Mouse (Mus musculus): ENCODE measurements around the gene Draxin. TPM values are rescaled to one million over a fixed set of nuclear protein-coding genes. Genes with fewer than 3 reads are reported as not detected.
A peak's percentile ranks its signal among the peaks of the same experiment; 100 is the strongest.
"Not testable (repeated sequence)": the region's sequence is repeated elsewhere in the genome, so short reads cannot be mapped to it uniquely, and the experiment has no call there.

Gene Draxin
- total RNA-seq, 2 experiments from 2014 or later, result 0.09 TPM; not detected in 1

DNA sequence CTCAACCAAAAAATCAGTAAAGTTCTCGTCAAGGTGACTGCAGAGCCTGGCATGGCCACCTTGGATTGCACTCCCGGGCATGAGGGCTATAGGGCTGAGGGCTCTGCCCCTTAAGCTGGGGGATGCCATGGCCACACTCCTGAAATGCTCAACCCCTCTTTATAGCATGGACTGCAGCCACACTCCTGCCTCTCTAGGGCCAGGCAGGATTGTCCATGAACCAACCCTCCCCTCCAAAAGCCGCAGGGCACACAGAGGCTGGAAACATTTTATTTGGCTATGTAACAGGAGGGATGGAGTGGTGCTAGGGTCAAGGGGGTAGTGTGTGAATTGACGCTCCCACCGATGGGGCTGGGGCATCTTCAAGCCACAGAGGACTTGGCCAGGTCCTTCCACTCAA lies 22.0 kb upstream of the Draxin start:
- no peak for DNase-seq (ENCODE audit: low spot score)

DNA sequence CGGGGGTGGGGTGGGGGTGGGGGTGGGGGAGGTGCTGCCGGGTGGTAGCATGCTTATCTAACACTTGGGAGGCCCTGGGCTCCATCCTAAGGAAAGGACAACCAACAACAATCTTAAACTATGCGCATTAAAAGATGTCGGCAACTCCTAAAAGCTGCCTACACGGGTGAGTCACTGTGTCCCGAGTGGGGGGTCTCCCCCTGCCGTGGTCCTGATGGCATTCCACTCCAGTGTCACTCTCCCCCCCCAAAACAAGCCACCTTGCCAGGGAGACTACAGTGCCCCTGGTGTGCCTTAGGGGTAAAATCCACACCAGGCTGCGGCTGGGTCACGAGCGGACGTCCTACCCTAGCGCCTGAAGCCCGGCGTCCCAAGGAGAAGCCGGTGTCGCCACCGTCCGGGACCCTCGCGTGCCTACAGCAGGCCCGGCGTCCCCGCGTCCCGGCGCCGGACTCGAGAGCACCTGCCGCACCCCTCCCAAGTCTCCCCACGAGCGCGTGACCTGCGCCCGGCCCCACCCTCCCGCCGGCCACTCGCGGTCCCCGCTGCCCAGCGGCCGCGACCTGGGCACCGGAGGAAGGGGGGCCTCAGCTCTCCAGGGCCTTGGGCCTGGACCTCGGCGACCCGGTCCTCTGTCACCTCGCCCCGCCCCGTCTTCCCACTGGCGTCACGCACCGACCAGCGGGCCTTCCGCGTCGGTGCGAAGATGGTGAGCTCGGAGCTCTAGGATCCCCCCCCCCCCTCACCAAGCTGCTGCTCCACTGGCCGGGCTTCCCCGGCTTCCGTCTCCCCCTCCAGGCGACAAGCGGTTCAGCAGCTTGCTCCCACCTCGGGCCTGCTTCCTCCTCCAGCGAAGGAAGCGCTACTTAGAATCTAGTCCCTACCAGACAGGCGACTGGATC lies 21.0 kb upstream of the Draxin start, which contains the start of gene Fbxo6:
TSS of gene Fbxo6 (minus strand) at position 874 of the 902 bp plus-strand sequence.
- peak; percentile 92 for DNase-seq (ENCODE audit: low spot score)

GRCm38 (mm10) chr4:148150953-148151266 lies 20.4 kb upstream of the Draxin start:
- no peak for DNase-seq (ENCODE audit: low spot score)

DNA sequence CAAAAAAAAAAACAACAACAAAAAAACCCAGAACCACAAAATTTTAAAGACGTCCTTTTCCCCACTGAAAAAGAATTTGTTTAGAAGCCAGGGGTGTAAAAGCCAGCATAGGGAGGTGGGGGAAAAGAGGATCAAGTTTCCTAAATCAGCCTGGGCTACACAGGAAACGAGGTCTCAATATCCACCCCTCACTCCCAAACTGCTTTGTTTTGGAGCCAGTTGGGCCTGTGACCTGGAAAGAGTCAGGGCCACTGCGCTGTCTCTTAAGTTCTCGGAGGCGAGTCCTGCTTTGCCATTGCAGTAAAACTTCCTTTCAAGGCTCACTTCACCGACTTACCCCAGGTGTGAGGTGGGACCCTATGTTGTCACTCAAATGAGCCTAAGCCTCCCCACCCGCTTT lies 19.7 kb upstream of the Draxin start:
- DNase-seq (ENCODE audit: low spot score), result no peak

- no peak for DNase-seq (ENCODE audit: low spot score)
These were observed 19.0 kb upstream of the Draxin start for GRCm38 (mm10) chr4:148149540-148149939.

DNA sequence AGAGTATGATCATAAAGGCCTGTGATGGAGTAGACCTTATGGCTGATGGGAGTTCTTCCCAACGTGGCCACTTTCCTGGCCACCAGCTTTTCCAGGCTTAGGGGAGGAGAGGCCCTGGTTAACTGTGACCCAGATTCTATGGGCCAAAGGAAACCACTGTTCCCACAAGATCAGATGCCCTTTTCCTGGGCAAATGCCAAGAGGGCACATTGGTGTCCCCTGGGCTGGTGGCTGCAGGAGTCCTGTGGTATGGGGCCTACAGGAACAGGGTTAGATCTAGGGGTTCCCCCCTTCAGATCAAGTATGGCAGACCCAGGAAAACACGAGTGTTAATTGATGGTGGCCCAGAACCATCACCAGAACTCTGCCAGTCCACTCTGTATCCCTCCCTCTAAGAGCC lies 17.2 kb upstream of the Draxin start:
- no peak for DNase-seq (ENCODE audit: low spot score)

DNA sequence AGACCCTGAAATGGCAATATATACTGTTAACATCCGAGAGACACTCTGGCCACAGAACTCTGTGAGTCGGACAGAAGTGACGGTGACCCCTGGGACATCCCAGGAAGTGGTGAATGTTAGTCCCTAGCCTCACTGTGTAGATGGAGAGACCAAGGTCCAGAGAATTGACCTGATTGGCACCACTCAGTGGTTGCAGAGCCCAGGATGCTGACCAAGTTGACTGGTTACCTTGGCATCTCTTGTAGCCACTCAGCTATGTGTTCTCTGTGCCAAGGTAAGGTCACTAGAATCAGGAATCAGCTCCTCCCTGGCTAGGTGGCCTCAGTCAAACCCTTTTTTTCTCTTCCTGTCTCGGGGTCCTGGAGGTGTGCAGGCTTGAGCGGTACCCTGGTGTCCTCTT lies 13.2 kb upstream of the Draxin start:
- DNase-seq (ENCODE audit: low spot score), result no peak

- peak; percentile 95 for DNase-seq (ENCODE audit: low spot score)
These were observed 9.9 kb upstream of the Draxin start for GRCm38 (mm10) chr4:148140098-148141011.

GRCm38 (mm10) chr4:148139767-148140097 lies 9.2 kb upstream of the Draxin start:
- DNase-seq (ENCODE audit: low spot score), result no peak

- DNase-seq (ENCODE audit: low spot score), result no peak
These were observed 7.0 kb upstream of the Draxin start for GRCm38 (mm10) chr4:148137503-148137902.

DNA sequence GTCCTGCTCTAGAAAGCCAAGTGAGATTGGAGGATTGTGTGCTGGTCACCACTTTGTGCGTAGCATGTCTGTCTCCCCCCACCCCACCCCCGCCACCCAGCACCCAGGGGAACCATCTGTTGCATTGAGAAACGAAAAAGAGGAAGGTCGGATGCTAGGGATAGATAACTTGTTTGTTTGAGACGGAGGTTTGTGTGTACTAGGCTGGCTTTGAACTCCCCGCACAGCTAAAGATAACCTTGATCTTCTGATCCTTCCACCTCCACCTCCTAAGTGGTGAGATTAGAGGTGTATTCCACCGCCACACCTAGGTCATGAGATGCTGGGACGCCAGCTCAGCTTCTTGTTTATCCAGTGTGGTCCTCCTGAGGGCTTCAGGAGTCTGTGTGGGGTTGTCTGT lies 4.5 kb upstream of the Draxin start:
- no peak for DNase-seq (ENCODE audit: low spot score)

DNA sequence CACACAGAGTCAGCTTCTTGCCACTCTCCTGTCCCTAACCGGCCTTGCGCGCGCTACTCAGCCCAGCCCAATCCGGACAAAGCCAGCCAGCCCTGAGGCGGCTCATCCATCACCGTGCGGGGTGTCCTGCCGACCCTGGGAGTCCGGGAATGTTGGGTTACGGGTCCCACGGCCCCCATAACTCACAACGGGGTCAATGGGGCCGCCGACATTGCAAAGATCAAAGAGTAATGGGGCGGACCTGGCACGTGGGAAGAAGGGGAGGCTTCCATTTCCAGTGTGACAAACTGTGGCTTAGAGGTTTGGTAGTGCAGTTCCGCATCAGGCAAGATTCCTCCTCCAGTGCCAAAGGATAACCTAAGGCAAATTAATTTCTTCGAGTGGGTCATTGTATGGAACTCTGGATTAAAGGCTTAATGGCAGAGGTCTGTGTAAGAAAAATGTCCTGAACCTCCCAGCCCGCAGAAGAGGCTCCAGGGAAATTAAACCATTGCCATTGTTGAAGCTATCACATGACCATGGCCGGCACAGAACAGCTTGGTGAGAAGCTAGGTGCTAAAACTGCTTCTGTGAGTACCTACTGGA lies 1.1 kb upstream of the Draxin start:
- no peak for DNase-seq (ENCODE audit: low spot score)

GRCm38 (mm10) chr4:148130133-148130532 lies 365 bp downstream of the Draxin start, which contains the start of gene Mad2l2:
Gene Mad2l2 (plus strand): TSS chr4:148130384.
- no peak for DNase-seq (ENCODE audit: low spot score)

- DNase-seq (ENCODE audit: low spot score), result no peak
These were observed 1.8 kb downstream of the Draxin start for GRCm38 (mm10) chr4:148128672-148129071.

DNA sequence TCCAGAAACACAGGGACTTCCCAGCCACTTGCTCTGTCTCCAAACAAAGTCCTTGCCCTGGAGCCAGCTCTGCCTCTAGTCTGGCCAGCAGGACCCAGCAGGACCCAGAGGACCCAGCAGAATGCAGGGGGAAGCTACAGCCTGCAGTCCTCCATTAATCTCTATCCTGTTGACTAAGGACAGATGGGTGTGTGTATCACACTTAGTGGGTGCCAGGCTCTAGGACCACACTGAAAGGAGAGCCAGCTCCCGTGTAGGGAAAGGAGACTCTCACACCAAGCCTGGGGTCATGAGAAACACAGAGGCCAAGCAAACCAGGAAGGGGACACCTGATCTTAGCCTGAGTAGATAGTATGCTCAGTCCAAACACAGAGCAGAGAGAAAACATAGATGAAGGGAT lies 2.3 kb downstream of the Draxin start:
- no peak for DNase-seq (ENCODE audit: low spot score)

DNA sequence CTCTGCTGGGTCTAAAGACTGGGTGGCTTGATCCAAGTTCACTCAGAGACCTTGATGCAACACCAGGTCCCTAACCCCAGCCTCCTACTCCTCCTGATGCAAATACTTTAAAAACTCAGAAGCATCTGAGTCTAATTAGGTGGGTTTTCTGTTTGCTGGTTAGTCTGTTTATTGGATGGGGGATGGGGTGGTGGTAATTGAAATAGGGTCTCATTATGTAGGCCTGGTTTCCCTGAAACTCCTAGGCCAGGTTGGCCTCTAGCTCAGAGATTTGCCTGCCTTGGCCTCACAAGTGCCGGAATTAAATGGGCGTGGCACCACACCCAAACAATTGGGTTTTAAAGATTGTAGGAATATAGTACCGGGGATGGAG lies 7.8 kb downstream of the Draxin start:
- no peak for DNase-seq (ENCODE audit: low spot score)

GRCm38 (mm10) chr4:148121982-148122693 lies 8.4 kb downstream of the Draxin start:
- DNase-seq (ENCODE audit: low spot score), result no peak

- no peak for DNase-seq (ENCODE audit: low spot score)
These were observed 9.1 kb downstream of the Draxin start for GRCm38 (mm10) chr4:148121362-148121761.

DNA sequence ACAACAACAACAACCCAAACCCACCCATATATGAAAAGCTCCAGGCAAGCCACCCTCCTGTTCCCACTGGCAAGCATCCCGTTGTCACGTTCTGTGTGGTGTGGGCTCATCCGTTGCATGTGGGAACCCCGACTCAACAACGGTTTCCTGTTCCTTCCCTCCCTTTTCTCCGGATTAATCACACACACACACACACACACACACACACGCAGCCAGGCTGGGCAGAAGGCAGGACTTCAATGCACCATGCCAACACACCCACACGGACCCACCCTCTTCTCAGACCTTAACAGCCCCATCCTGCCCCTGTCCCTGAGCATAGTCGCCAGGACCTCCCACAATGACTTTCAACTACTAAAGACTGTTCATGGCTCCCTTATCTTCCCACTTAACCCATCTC lies 9.9 kb downstream of the Draxin start:
- no peak for DNase-seq (ENCODE audit: low spot score)

DNA sequence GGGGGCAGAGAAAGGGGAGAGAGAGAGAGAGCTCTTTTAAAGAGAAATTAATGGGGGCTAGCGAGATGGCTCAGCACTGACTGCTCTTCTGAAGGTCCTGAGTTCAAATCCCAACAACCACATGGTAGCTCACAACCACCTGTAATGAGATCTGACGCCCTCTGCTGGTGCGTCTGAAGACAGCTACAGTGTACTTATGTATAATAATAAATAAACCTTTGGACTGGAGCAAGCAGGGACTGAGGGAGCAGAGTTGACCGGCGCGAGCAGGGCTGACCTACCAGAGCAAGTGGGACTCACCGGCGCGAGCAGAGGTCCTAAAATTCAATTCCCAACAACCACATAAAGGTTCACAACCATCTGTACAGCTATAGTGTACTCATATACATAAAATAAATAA lies 10.9 kb downstream of the Draxin start:
- DNase-seq (ENCODE audit: low spot score), result not testable (repeated sequence)

GRCm38 (mm10) chr4:148117392-148117791 lies 13.1 kb downstream of the Draxin start:
- DNase-seq (ENCODE audit: low spot score), result no peak

DNA sequence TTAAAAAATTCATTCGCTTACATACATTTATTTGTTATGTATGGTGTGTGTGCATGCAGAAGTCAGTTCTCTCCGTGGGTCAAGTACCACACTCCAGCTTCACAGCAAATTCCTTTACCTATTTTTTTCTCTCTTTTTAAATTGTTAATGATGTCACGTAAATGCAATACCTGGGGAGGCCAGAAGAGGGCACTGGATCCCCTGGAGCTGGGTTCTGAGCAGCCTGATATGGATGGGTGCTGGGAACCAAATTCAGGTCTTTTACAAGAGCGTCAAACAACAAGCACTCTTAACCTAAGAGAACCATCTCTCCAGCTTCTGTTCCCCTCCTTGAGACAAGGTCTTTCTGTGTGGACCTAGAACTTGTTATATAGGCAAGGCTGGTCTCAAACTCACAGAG lies 13.8 kb downstream of the Draxin start:
- no peak for DNase-seq (ENCODE audit: low spot score)
